Mouse (Mus musculus) G1E (cell line): ENCODE measurements around the gene Kctd8.

ENCODE experiments used
- CTCF ChIP-seq: IDR thresholded peaks from 2 replicates; pipeline ENCODE4 v1.5.1; 2012; ENCODE audit warnings: low read depth, low read length, inconsistent platforms, mixed read lengths
- GATA1 ChIP-seq: IDR thresholded peaks from 2 replicates; pipeline ENCODE4 v1.6.1; 2012; ENCODE audit warnings: borderline replicate concordance, low read length, inconsistent platforms, mixed read lengths
- POLR2AphosphoS5 ChIP-seq: IDR thresholded peaks from 2 replicates; pipeline ENCODE4 v1.6.1; 2012; ENCODE audit warnings: low read depth, low read length, inconsistent platforms; ENCODE audit not compliant: insufficient replicate concordance

DNA sequence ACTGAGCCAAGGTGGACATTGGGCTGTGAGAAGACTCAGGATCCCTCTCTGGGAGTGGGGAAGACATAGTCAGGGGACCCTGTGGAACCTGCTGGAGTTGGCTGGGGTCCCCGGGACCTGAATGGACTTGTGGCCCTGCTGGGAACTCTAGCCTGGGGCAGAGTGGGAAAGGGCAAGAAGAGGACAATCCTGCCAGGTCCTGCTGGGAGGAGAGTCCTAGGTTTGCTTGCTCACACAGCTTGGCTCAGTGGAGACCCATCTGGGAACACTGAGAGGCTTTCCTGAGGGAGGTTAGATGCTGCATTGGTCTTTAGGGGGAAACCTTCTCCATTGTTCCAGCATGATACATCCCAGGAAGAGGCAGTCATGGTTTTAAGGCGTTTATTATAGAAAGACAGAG lies 133.8 kb downstream of the Kctd8 start:
- TF ChIP-seq GATA1, result no peak
- no peak for TF ChIP-seq CTCF
- no peak for TF ChIP-seq POLR2AphosphoS5
